Mouse (Mus musculus) thymus, adult 2 months (tissue): Measurements from ENCODE around the gene Cox10.

Experiments
- CTCF ChIP-seq: fragments of 200-500 bp; IDR thresholded peaks from 2 replicates; pipeline ENCODE4 v1.5.1; 2012; ENCODE audit warnings: mild to moderate bottlenecking, control low read depth, low read length, moderate library complexity, borderline replicate concordance; ENCODE audit not compliant: control insufficient read depth, poor library complexity, insufficient read depth; ENCODE audit errors: extremely low read depth
- POLR2A ChIP-seq: fragments of 200-500 bp; IDR thresholded peaks from 2 replicates; pipeline ENCODE4 v1.6.1; 2012; ENCODE audit warnings: mild to moderate bottlenecking, low read length, control low read depth, moderate library complexity; ENCODE audit not compliant: control insufficient read depth, poor library complexity, insufficient read depth; ENCODE audit errors: extremely low read depth

GRCm38 (mm10) chr11:64073379-64073778 is 5.9 kb downstream of the Cox10 start:
- TF ChIP-seq POLR2A (no peak), CTCF (no peak)
